Mouse (Mus musculus) heart, embryonic 11.5 days (tissue): ENCODE data around the gene Lancl1. TPM values are rescaled to one million over a fixed set of nuclear protein-coding genes. Genes with fewer than 3 reads are reported as not detected.

Experiments used
- ATAC-seq: fragments of 200-750 bp; cut with Nextera tagmentation; replicated peaks from 2 replicates; pipeline ENCODE4 v1.8.0; 2017; ENCODE audit warnings: moderate library complexity; ENCODE audit not compliant: insufficient number of reproducible peaks, low FRiP score, low TSS enrichment
- H3K27ac ChIP-seq: fragments of 300-500 bp; sonication (generic); 2 replicates; pipeline ENCODE4 v1.5.1; 2014; ENCODE audit warnings: mild to moderate bottlenecking, low read depth, low read length
- H3K27me3 ChIP-seq: fragments of 300-500 bp; sonication (generic); 2 replicates; pipeline ENCODE4 v1.6.1; 2014; ENCODE audit warnings: mild to moderate bottlenecking, low read length, mixed read lengths; ENCODE audit not compliant: control insufficient read depth, insufficient read depth
- H3K36me3 ChIP-seq: fragments of 300-500 bp; sonication (generic); 2 replicates; pipeline ENCODE4 v1.6.1; 2014; ENCODE audit warnings: mild to moderate bottlenecking, low read length, moderate library complexity, mixed read lengths; ENCODE audit not compliant: control insufficient read depth, insufficient read depth
- H3K4me1 ChIP-seq: fragments of 300-500 bp; sonication (generic); 2 replicates; pipeline ENCODE4 v1.6.1; 2014; ENCODE audit warnings: low read length; ENCODE audit not compliant: control insufficient read depth, insufficient read depth
- H3K4me2 ChIP-seq: fragments of 300-500 bp; sonication (generic); 2 replicates; pipeline ENCODE4 v1.6.1; 2014; ENCODE audit warnings: mild to moderate bottlenecking, moderate library complexity
- H3K4me3 ChIP-seq: fragments of 300-500 bp; sonication (generic); 2 replicates; pipeline ENCODE4 v1.5.1; 2014; ENCODE audit warnings: low read depth, low read length
- H3K9ac ChIP-seq: fragments of 300-500 bp; sonication (generic); 2 replicates; pipeline ENCODE4 v1.6.1; 2014; ENCODE audit warnings: mild to moderate bottlenecking, low read depth, low read length, moderate library complexity
- H3K9me3 ChIP-seq: fragments of 300-500 bp; sonication (generic); replicated peaks from 2 replicates; pipeline ENCODE4 v1.6.1; 2016; ENCODE audit warnings: low read length; ENCODE audit not compliant: control insufficient read depth
- WGBS: fragments of 180-500 bp; shearing (Covaris S2); extraction: QIAGEN DNeasy Blood & Tissue Kit; methylation state at CpG from one replicate; pipeline ENCODE4 v1.1.7; 2014; ENCODE audit not compliant: insufficient replicate concordance; 5-methylcytosine and 5-hydroxymethylcytosine counted together
- polyA plus RNA-seq: library from polyadenylated mRNA; unstranded; fragments of >200 nt; fragmentation: Nextera tagmentation; extraction: Ambion mirVana; gene quantifications from 2 replicates; pipeline ENCODE4 v1.2.1, GENCODE M21; 2014

The Lancl1 gene
- polyA plus RNA-seq, 1 experiment from 2014 or later = 60.4 TPM

DNA sequence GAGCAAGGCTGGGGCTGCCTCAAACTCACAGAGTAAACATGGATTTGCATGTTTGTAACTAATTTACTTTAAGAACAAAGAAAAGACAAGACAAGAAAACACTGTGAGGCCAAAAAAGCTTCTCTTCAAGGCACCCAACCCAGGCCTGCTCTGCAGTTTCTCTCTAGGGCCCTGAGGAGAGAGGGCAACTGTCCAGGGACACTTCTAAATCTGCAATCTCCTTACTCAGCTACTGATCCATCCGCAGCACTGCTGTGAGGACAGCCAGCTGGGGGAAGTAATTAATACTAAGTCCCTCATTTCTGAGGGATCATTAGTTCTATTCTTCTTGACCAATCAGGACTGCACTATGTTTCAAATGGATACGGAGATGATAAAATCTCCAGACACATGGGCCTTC is 12.5 kb downstream of the Lancl1 start:
- Histone ChIP-seq H3K27ac (no peak overlapping the region), H3K36me3 (0 out of 2 replicates have a peak, but pooled peaks cover 2% of the 10 kb centered on the region), H3K9me3 (no peaks in the 10 kb centered on the region), H3K4me3 (no peak overlapping the region), H3K4me2 (no peak overlapping the region), H3K9ac (no peak overlapping the region), H3K27me3 (no peaks in the 10 kb centered on the region), H3K4me1 (no peaks in the 10 kb centered on the region)
- WGBS = 85% methylated on average over 2 of the region's 2 CpGs
- ATAC-seq = no peak

- no peak overlapping the region for H3K4me3 ChIP-seq
- 75% methylated on average over 2 of the region's 2 CpGs for WGBS
- H3K27ac ChIP-seq = no peak overlapping the region
- no peaks in the 10 kb centered on the region for H3K27me3 ChIP-seq
- peaks cover 5% of the 10 kb centered on the region; the same call in 1 of the 2 replicates for H3K36me3 ChIP-seq
- no peaks in the 10 kb centered on the region for H3K4me1 ChIP-seq
- no peak overlapping the region for H3K4me2 ChIP-seq
- no peak overlapping the region for H3K9ac ChIP-seq
- no peaks in the 10 kb centered on the region for H3K9me3 ChIP-seq
- no peak for ATAC-seq
Observed at GRCm38 (mm10) chr1:67022767-67023166, 15.9 kb downstream of the Lancl1 start.

GRCm38 (mm10) chr1:67022051-67022450 is 16.6 kb downstream of the Lancl1 start:
- Histone ChIP-seq H3K27ac (no peak overlapping the region), H3K4me3 (no peak overlapping the region), H3K4me2 (no peak overlapping the region), H3K4me1 (no peaks in the 10 kb centered on the region), H3K36me3 (peaks cover 5% of the 10 kb centered on the region; the same call in 1 of the 2 replicates), H3K27me3 (no peaks in the 10 kb centered on the region), H3K9me3 (no peaks in the 10 kb centered on the region), H3K9ac (no peak overlapping the region)
- ATAC-seq = no peak
- WGBS = 87% methylated on average over 10 of the region's 10 CpGs

GRCm38 (mm10) chr1:67020637-67021161 is 18.0 kb downstream of the Lancl1 start:
- Histone ChIP-seq H3K36me3 (peaks cover 5% of the 10 kb centered on the region; the same call in 1 of the 2 replicates), H3K4me1 (no peaks in the 10 kb centered on the region), H3K9me3 (no peaks in the 10 kb centered on the region), H3K4me2 (no peak overlapping the region), H3K27ac (no peak overlapping the region), H3K9ac (no peak overlapping the region), H3K4me3 (no peak overlapping the region), H3K27me3 (no peaks in the 10 kb centered on the region)
- no peak for ATAC-seq
- 85% methylated on average over 13 of the region's 13 CpGs for WGBS

- peaks cover 5% of the 10 kb centered on the region; the same call in 1 of the 2 replicates for H3K36me3 ChIP-seq
- H3K9me3 ChIP-seq = no peaks in the 10 kb centered on the region
- no peak overlapping the region for H3K27ac ChIP-seq
- no peak for ATAC-seq
- no peak overlapping the region for H3K4me3 ChIP-seq
- WGBS = 83% methylated on average over 13 of the region's 13 CpGs
- H3K27me3 ChIP-seq = no peaks in the 10 kb centered on the region
- H3K4me2 ChIP-seq = no peak overlapping the region
- no peak overlapping the region for H3K9ac ChIP-seq
- H3K4me1 ChIP-seq = no peaks in the 10 kb centered on the region
Observed at GRCm38 (mm10) chr1:67017101-67017870, 21.4 kb downstream of the Lancl1 start.

GRCm38 (mm10) chr1:67014205-67014604 is 24.5 kb downstream of the Lancl1 start:
- H3K4me2 ChIP-seq = no peak overlapping the region
- H3K4me3 ChIP-seq = no peak overlapping the region
- H3K36me3 ChIP-seq = no peaks in the 10 kb centered on the region
- WGBS = 62% methylated on average over 2 of the region's 2 CpGs
- no peak overlapping the region for H3K9ac ChIP-seq
- H3K9me3 ChIP-seq = no peaks in the 10 kb centered on the region
- H3K27me3 ChIP-seq = no peaks in the 10 kb centered on the region
- ATAC-seq = no peak
- no peak overlapping the region for H3K27ac ChIP-seq
- no peaks in the 10 kb centered on the region for H3K4me1 ChIP-seq

DNA sequence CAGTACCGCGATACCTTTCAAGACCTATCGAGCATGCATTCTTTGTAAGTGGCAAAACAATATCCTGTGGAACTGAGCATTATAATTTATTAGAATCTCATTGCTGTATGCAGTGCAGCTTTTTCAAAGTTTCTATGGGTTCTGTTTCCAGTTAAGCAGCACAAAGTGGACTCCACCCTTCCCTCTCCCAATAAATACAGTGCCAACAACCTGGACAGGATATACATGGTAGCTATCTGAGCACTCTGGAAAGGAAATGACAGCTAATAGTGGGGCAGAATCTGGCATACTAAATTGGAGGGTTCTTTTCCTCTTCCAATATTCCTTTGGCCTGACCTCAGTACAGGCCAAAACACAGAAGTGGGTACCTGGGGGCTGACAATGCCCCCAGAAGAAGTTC is 28.2 kb downstream of the Lancl1 start:
- Histone ChIP-seq H3K36me3 (0 out of 2 replicates have a peak, but pooled peaks cover 3% of the 10 kb centered on the region), H3K4me3 (no peak overlapping the region), H3K27me3 (no peaks in the 10 kb centered on the region), H3K4me2 (no peak overlapping the region), H3K9ac (no peak overlapping the region), H3K4me1 (no peaks in the 10 kb centered on the region), H3K27ac (no peak overlapping the region), H3K9me3 (no peaks in the 10 kb centered on the region)
- WGBS = 87% methylated on average over 3 of the region's 3 CpGs
- no peak for ATAC-seq

DNA sequence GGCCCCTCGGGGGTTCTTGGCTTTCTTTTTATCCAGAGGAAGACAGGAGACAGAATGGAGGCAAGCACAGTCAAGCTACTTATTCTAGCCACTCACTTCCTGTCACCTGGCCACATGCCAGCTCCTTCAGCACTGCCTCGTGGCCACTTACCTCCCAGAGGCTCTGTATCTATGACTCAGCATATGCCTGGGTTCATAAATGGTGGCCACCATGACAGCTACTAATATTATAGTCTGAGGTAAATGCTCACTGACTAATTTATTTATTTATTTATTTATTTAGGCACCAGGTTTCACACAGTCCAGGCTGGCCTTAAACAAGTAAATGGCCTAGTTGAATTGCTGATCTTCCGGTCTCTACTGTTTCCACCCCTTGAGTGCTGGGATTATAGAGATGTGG is 35.0 kb downstream of the Lancl1 start:
- 0 out of 2 replicates have a peak, but pooled peaks have one; percentile 44 for ATAC-seq
- H3K27me3 ChIP-seq = no peaks in the 10 kb centered on the region
- H3K27ac ChIP-seq = no peak overlapping the region
- WGBS = 57% methylated on average over 3 of the region's 3 CpGs
- H3K4me1 ChIP-seq = peaks cover 3% of the 10 kb centered on the region; the same call in 1 of the 2 replicates
- H3K36me3 ChIP-seq = peaks cover 7% of the 10 kb centered on the region; the same call in 1 of the 2 replicates
- H3K9ac ChIP-seq = no peak overlapping the region
- H3K9me3 ChIP-seq = no peaks in the 10 kb centered on the region
- H3K4me2 ChIP-seq = no peak overlapping the region
- no peak overlapping the region for H3K4me3 ChIP-seq
